Mouse (Mus musculus) A20 (cell line): Measurements from ENCODE around the gene Lyrm7.

Experiments used
- DNase-seq: peaks from one replicate; pipeline ENCODE4 v3.0.0-alpha.2; 2011; ENCODE audit warnings: low read depth, low spot score

Gene Lyrm7

DNA sequence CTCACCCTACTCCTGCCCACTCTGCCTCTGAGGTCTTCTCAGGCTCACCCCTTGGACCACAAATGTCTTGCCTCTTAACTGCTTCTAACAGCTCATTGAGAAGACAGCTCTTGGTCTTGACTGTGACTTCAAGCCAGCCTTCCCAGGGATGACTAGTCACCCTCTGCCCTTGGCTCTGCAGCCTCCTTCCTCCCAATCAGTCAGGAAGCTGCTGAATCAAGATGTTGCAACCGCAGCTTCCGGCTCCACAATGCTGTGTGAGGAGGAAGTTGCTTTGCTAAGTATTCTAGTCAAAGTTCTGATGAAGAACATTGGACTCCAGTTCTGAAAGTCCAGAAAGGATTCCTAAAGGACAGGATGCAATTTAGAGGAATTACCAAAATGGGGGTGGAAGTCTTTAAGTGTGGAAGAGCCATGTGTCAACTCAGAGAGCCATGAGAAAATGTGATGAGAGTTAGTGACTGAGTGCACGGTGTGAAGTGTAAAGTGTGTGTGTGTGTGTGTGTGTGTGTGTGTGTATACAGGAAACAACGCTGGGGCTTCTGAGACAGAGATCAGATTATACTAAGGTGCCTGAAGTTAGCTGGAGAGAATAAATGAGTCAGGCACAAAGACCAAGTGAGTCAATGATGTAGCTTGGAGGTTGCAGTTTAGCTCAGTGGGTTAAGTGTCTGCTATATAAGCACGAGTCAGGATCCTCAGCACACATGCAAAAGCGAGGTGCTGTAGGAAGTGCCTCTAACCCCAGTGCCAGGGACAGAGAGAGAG is 58.7 kb downstream of the Lyrm7 start:
- no peak for DNase-seq

DNA sequence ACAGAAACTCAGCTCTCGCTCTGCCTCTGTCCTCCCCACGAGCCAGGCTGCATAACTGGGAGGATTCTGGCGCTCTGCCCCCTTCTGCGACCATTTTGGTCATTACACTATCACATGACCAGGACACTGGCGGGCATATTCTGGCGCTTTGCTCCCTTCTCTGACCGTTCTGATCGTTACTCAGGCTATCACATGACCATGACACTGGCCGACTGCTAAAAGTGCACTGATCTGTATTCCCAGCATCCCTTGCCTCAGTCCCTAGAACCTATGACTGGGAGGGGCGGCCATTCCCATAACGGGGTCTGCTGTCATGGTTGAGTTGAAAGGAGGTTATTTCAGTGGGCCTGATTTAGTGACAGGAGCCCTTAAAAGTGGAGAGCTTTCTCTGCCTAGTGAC is 64.2 kb downstream of the Lyrm7 start:
- no peak for DNase-seq

DNA sequence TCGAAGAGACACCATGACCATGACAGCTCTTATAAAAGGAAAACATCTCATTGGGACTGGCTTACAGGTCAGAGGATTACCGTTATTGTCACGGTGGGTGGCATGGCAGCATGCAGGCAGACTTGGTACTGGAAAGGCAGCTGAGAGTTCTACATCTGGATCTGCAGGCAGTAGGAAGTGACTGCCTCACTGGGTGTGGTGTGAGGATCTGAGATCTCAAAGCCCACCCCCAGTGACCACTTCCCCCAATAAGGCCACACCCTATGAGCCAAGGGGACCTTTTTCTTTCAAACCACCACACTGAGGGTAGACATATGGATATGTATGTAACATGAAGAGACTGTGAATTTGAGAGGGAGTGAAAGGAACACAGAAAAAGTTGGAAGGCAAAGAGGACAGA is 66.0 kb downstream of the Lyrm7 start:
- no peak for DNase-seq

DNA sequence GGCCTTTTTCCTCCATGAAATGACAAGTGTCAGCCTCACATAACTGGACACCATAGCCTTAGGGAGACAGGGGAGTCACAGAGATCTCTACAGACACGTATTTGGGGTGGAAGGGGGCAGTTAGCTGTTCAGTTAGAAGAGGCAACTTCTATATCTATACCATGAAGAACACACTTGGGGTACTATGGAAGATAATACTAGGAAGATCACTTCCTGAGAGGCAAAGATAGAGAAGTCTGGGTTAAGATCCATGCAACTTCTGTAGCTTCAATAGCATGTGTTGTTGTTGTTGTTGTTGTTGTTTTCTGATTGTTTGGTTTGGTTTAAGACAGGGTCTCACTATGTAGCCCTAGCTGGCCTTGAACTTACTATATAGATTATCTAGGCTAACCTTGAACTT is 67.5 kb downstream of the Lyrm7 start:
- no peak for DNase-seq

DNA sequence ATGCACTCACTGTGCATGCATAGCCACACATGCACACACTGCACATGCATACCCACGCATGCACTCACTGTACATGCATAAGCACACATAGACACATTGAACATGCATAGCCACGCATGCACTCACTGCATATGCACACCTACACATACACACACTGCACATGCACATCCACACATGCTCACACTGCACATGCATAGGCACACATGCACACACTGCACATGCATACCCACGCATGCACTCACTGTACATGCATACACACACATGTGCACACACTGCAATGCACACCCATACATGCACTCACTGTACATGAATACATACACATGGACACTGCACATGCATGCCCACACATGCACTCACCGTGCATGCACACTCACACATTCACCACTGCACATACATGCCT is 69.3 kb downstream of the Lyrm7 start:
- DNase-seq = no peak

DNA sequence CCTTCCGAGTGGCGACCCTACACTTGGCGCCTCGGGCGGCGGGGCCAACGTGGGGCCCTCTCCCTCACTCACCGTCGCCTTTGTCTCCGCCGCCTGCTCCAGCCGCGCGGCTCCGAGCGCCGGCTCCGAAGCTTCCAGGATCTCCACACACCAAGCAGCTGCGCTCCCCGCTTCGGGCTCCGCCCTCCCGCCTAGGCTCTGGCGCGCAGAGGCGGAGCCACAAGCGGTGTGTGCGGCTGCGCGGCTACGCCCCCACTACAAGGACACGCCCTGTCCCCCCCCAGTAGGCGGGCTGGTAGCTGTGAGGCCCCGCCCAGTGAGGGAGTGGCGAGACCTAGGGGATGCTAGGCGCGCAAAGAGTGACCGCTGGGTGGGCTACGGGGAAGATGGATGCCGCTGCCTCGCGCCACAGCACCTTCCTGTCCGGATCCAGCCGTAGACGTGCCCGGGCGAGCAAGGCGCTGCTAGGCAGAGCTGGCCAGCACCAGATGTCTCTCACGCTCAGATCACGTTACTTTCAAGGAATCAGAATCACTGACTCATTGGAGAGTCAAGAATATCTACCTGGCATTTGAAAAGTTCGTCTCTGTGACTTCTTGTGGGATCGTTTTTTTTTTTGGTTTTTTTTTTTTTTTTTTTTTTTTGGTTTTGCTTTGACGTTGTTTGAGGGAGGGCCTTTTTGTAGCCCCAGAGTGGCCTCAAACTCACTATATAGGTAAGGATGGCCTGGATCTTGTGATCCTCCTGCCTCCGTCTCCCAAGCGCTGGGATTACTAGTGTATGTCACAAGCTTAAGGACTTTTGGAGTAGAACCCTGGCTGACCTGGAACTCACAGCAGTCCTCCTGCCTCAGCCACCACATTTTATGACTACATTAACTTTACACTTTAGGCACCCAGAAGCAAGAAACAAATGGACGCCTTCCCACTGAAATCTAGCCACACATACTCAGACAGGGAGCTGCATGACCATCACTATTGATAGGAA is 72.9 kb downstream of the Lyrm7 start, which contains the start of gene Cdc42se2:
TSS of gene Cdc42se2 (minus strand) at position 188 of the 987 bp plus-strand sequence.
- DNase-seq = peak; percentile 97

DNA sequence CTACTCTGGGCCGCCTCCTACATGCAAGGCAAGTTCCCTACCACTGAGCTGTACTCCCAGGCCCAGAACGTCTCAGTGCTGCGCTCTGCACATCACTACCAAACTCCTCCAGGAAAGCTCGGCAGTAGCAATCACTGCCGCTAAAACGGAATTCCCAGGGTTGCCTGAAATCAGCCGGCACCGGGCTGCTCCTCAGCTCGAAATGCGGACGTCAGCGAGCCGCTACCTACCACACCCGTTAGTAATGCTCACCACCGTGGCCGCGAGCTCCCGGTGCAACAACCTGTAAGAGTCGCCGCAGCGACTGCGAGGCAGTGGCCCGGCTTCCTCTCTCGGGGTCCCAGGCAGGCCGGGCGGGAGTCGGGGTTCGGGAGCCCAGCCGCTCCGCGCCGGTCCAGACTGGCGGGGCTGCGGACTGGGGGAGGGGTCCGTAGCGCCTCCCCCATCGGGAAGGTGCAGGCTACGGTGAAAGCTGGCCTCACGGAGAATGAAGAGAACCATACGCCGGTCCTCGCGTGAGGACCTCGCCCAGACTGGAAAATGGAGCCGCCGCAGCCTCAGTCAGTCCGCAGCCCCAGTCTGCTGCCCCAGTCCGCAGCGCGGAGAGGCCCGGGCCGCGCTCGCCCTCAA is 73.7 kb downstream of the Lyrm7 start:
- peak; percentile 78 for DNase-seq

DNA sequence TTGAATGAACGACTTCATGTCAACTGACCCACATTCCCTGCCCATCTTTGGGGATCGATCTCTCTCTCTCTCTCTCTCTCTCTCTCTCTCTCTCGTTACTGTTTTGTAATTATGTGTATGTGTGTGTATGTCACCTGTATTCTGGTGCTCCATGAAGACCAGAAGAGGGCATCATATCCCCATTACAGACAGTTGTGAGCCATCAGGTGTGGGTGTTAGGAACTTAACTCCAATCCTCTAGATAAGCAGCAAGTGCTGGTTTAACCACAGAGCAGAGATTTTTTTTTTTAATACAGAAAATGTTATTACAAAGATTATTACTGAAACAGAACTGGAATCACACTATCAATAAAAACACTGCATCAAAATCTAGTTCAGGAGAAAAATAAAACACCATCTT is 75.2 kb downstream of the Lyrm7 start:
- DNase-seq = no peak

DNA sequence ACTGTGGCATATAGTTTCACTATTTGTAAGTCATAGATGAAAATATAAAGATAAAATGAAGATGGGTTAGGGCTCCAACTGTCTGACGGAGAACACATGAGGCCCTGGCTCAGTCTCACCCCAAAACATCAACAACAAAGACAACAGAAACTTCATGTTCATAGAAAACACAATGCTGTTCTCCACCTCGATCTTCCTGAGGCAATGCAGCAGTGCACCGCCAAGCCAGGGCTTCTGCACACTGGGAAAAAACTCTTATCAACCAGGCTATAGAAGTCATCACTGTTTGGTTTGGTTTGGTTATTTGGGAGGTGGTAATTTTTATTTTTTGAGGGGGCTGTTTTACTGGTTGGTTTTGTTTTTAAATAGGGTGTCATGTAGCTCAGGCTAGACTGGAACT is 76.3 kb downstream of the Lyrm7 start:
- DNase-seq = no peak

DNA sequence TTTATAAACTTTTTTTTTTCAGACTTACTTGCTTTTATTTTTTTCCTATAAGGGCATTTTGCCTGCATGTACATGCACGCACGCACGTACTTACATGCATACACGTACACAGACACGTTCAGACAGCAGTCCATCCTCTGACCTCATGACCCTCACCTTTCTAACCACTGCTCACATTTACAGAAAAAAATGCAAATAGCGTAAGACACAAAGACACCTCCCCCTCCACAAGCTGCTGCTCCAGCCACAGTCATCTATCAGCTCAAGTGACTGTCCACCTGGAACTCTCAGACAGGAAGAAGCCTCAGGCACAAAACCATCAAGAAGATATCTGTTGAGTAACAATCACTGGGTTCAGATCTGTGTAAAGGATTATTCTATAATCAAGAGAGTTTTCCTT is 78.5 kb downstream of the Lyrm7 start:
- DNase-seq = peak; percentile 84

DNA sequence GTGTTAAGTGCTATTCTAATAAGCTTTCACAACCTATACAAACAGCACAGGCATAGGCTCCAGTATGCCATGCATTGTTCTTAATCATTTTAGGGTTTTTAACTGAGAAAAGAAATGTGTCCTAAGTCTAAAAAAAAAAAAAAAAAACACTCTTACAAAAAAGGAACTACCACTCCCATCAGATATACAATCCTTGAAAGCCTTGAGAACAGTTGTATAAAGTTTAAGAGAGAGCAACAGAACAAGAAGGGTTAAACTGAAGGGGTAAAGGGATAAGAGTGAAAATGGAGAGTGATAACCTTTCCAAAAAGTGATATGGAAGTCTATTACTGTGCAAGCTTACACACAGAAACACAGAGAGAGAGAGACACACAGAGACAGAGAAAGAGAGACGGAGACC is 80.8 kb downstream of the Lyrm7 start:
- DNase-seq = no peak

DNA sequence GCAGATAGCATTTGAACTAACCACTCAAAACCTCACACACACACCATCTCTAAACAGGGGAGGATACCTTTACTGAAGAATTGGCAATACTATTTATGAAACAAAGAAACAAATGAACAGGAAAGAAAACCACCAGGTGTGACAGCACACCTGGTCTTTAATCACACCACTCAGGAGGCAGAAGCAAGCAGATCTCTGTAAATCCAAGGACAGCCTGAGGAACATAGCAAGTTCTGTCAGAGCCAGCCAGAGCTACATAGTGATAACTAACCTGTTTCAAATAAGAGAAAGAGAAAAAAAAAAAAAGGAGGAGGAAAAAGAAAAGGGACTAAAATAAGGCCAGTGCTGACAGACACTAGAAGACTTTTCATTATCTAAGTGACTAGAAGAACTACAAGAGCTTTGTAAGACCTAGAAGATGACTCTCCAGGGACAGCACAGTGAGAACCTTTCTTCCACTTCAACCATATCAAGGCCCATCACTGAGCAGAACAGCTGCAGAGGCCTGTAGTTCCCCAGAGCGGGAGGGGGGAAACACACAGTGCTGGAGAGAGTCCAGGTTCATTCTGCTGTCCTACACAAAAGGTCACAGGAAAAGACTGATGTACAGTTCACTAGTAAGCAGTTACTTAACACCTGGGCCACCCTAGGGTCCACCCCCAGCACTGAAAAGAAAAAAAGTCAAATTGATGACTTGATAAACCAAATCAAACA is 82.4 kb downstream of the Lyrm7 start:
- peak; percentile 84 for DNase-seq

DNA sequence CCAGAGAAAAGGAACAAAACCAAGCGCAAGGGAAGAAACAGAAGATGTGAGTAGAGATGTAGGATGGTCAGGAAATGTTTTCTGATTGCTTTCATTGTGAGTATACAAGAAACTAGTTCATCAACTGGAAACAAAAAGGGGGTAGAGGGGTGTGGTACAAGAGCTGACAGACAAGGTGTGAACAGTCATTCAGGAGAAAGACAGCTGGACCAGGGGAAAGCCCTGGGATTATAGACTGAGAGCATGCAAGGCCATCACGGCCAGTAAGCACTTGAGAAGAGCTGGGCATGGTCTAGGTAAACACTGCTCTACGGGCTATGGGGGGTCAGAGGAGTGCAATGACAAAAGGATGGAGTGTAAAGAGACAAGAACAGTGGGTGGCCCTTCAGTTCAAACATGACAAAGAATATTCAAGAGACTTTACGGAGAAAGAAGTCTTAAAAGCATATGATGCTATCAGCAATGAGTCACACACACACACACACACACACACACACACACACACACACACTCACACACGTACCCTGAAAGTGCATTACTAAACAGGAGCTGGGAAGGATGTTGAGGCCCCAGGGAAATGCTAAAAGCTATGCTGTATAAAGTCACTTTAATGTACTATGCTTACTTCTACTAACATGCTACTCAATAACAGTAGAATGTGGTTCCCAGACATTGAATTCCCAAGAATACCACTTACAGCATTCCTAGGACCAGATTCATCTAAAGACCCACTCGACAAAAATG is 83.2 kb downstream of the Lyrm7 start:
- DNase-seq = peak; percentile 52
